Mouse (Mus musculus): ENCODE data around the gene Ubl4b.

The Ubl4b gene

DNA sequence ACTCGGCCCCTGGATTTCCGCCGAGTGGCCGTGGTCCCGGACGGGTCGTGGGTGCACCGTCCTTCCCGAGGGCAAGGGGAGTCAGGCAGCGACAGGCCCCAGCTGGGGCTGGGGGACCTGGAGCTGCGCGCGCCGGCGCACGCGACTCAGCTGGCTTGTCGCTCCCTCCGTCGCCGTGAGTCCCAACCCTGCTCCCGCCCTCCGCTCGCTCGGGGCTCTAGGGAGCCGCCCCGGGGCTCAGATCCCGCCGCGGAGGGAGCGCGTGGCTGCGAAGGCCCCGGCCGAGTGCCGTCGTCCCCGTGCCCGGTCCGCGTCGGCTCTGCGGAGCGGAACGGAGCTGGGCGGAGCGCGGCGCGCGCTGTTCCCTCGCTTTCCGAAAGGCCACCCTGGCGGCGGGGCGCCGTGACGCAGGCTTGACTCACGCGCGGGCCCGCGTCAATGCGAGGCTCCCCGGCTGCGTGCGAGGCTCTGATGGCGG is 37.2 kb downstream of the Ubl4b start, which contains the start of gene Slc6a17:
Gene Slc6a17 (minus strand): TSS at position 388 of the 478 bp plus-strand sequence.
- DNase-seq: peak; percentile 72

GRCm38 (mm10) chr3:107516776-107517630 is 37.9 kb downstream of the Ubl4b start:
- peak; percentile 48 for DNase-seq

- no peak for DNase-seq
Measured at GRCm38 (mm10) chr3:107515989-107516388, 38.9 kb downstream of the Ubl4b start.

DNA sequence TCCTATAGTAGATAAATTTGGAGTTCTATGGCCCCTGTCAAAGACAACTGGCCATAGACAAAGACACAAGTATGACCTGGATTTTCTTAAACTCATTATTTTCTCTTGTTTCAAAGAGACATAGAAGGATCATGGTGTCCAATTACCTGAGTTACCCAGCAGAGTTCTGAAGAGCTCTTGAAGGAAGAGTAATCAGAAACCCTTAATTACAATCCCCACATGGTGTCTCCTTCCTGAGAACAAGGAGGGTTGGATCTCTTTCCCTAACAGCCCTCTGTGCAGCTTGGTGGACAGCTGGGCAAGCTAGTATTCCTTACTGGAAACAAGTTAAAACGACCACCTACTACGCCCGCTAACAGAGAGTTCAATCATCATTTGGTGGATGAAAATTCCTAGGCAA is 43.5 kb downstream of the Ubl4b start:
- DNase-seq: no peak

DNA sequence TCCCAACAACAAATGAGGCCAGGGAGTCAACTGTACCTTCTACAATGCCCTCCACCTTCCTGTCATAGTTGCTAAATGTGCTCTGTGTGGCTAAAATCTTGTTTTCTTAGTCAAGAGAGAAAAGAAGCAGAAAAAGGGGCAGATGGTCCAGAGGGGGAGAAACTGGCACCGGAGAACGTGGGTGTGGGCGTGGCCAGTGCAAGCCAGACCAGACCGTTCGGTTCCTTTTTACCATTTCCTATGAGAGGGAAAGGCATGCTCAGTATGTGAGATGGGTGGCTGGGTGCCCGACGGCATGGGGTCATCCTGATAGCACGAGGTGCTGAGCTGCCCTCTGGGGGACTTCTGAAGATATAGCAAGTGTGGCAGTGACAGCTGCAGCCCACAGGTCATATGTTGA is 46.2 kb downstream of the Ubl4b start:
- peak; percentile 35 for DNase-seq

DNA sequence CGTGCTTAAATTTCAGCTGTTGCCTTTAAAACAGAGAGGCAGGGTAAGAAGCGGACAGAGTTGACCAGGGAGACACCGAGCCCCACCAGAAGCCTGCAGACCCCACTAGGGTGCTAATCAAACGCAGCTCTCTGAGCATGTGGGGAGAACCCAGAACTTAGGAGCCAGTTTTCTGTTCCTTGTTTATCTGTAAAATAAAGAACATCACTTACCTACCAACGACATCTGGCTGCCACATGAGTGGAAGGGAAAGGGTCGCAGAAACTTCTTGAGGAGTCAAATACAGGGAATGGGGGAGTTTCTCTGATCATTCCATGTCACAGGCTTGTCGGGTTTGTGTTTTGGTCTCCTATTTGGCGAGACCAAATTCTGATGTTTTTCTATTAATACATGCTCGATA is 46.9 kb downstream of the Ubl4b start:
- DNase-seq: no peak

DNA sequence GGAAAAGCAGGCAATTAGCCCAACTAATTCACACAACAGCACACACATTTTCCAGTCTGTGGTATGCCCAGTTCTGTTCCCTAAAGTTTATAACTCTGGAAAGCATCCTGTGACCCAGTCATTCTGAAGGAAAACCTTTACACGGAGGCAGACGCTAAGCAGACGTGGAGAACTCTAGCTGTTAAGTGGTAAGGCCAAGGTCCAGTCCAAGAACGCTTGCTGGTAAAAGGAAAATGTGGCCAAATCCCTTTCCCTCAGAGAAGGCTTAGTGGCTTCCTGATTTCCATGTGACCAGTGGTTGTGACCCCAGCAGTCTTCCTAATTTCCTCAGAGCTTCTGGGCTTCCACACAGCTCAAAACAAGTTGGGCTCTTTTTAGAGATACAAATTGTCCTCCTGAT is 48.3 kb downstream of the Ubl4b start:
- DNase-seq: peak; percentile 15

DNA sequence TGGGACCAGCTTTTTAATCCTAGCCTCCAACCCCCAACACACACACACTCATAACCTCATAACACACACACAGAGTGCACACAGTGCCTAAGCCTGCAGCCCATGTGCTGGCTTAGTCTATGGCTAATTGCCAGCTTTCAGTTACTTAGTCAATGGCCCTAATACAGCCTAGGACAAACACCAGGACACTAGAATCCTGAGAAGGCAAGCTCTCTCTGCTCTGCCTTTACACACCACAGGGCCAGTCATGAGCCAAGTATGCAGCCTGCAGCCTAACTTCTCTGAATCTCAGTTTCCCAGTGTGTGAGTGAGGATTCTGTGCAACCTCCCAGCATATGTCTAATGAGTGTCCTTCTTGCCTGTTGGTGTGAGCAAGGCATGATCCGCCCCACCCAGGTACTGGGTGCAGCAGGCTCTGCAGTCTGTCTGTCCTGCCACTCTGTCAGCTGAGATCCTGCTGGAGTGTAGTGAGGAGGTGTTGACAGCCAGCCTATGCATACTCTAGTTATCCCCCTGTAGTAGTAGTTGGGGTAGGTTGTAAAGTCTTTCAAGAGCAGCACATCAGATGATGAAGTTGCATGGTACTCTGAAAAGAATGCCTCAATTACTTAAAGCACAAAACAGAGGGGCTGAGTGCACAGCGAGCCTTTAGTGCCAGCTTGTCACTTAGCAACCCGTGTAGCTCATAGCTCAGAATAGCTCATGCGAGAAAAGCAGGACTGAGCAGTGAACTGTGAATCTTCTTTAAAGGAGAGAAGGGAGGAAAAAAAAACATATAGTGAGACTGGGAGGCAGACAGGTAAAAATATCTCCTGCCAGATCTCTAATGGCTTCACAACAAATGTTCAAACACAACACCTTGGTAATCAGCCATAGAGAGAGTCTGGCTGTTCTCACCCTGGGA is 49.2 kb downstream of the Ubl4b start:
- DNase-seq: peak; percentile 58

GRCm38 (mm10) chr3:107504542-107504941 is 50.3 kb downstream of the Ubl4b start:
- no peak for DNase-seq

DNA sequence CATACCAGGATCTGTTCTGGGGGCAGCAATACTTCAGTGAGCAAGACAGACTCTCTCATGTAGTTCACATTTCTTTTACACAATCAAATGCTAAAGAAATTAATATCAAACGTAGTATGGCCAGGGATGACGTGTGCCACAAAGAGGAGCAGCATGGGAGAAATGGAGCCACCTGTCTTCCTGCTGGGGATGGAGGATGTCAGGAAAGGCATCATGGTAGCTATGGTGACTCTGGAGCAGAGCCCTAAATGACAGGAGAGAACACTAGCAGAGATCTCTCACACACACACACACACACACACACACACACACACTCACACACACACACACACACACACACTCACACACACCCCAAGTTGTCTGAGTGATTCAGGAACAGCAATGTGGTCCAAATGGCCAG is 51.2 kb downstream of the Ubl4b start:
- no peak for DNase-seq

All from kidney, postnatal 10 days (tissue).